Mouse (Mus musculus): ENCODE results near the gene Scyl1. TPM values are rescaled to one million over a fixed set of nuclear protein-coding genes. Genes with fewer than 3 reads are reported as not detected.
"Not testable (repeated sequence)": the region's sequence is repeated elsewhere in the genome, so short reads cannot be mapped to it uniquely, and the experiment has no call there.

Gene Scyl1
- 21.1 and 24.4 TPM in 2 replicates for polyA plus RNA-seq (2015; fragmentation: Nextera tagmentation; extraction: Ambion mirVana)

DNA sequence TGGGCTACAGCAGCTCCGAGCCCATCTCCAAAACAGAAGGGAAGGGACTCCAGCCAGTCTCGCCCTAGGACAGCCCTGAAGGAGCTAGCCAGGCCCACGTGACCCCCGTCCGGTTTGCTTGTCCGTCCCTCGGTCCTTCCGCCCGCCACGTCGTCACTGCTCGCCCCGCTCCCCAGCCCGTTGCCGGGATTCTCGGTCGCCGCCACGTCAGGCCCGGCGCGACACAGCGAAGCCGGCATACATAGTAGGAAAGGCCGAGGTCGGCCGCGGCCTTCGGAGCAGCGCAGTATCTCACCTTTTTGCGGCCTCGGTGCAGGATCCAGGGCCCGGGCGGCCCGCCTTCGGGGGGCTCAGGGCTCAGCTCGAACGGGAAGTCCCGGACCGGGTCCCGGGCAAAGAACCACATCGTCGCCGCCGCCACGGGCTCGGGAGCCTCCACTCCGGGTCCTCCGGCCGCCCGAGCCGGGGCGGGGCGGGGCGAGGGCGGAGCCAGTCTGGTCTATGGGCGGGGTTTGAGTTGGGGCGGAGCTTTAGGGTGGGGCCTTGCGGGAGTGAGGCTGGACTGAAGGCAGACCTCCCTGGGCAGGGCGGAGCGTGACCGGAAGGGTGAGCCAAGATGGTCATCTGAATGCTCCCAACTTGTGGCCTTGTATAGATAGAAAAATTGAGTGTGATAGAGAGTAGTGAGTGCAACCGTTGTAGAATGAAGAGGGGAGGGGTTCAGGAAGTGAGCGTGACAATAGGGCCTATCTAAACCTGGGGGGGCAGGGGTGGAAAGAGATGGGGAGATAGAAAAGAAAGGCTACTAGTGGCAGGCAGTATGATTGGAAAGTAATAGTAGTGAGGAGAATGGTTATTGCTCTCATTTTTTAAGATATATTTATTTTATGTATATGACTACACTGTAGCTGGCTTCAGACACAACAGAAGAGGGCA lies at the start of gene Scyl1:
TSS of gene Scyl1 (minus strand) at position 495 of the 936 bp plus-strand sequence.
- Histone ChIP-seq H3K36me3 (replicated peaks) (peaks cover 27% of the 10 kb centered on the region), H3K9ac (peak within 1 kb of the TSS; percentile 84), H3K27me3 (peaks cover 5% of the 10 kb centered on the region; the same call in 1 of the 2 replicates), H3K27ac (replicated peaks) (peak within 1 kb of the TSS; percentile 80), H3K4me3 (replicated peaks) (peak within 1 kb of the TSS; percentile 77), H3K4me1 (replicated peaks) (peaks cover 34% of the 10 kb centered on the region), H3K9me3 (replicated peaks) (no peaks in the 10 kb centered on the region), H3K4me2 (peak within 1 kb of the TSS; percentile 88)
- peak; percentile 93 for ATAC-seq (ENCODE audit: insufficient read depth)
- under 1% methylated on average over 64 of the region's 64 CpGs for WGBS (ENCODE audit: insufficient replicate concordance)

DNA sequence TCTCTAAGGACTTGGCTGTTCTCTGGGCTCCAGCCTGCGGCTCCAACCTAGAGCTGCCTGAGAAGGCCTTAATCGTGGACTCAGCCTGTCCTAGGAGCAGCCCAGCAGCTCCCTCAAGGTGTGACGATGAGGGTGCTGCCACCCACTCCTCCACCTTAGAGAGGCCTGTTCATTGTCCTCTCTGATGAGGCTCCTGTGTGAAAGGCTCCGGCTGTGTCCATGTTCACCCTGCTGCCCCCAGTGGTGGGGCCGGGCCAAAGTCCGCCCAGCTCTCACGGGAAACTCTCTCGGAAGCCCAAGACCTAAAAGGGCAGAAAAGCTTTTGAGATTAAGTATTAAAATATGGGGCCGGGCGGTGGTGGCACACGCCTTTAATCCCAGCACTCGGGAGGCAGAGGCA lies 48.3 kb upstream of the Scyl1 start:
- Histone ChIP-seq H3K4me1 (replicated peaks) (peaks cover 75% of the 10 kb centered on the region), H3K27me3 (no peaks in the 10 kb centered on the region), H3K4me2 (no peak overlapping the region), H3K4me3 (replicated peaks) (no peak overlapping the region), H3K36me3 (replicated peaks) (peaks cover 2% of the 10 kb centered on the region; the same call in 1 of the 2 replicates), H3K9ac (no peak overlapping the region), H3K9me3 (replicated peaks) (no peaks in the 10 kb centered on the region), H3K27ac (replicated peaks) (peak overlapping the region; percentile 62)
- no peak for ATAC-seq (ENCODE audit: insufficient read depth)
- 41% methylated on average over 12 of the region's 12 CpGs for WGBS (ENCODE audit: insufficient replicate concordance)

DNA sequence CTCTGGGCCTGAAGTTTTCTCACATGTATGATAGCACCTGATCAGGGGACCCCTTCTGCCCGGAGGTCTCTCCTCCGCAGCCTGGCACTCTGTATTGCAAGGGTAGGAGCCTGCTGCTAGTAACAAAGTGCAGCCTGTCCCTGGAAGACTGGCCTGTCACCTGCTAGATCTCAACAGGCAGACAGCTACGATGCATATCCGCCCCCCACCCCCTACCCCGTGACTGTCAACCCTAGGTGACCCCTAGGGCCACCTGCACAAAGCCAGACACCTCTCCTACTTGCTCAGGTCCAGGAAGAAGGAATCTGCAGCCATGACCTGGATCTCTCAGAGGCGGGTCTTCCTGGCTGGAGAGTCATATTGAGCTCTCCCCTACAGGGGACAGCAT lies 47.4 kb upstream of the Scyl1 start:
- ATAC-seq (ENCODE audit: insufficient read depth): no peak
- Histone ChIP-seq H3K9ac (peak overlapping the region; percentile 55; the same call in 1 of the 2 replicates), H3K36me3 (replicated peaks) (no peaks in the 10 kb centered on the region), H3K4me2 (peak overlapping the region; percentile 69), H3K27ac (replicated peaks) (peak overlapping the region; percentile 80), H3K9me3 (replicated peaks) (no peaks in the 10 kb centered on the region), H3K4me1 (replicated peaks) (peaks cover 65% of the 10 kb centered on the region), H3K27me3 (no peaks in the 10 kb centered on the region), H3K4me3 (replicated peaks) (no peak overlapping the region)
- WGBS (ENCODE audit: insufficient replicate concordance): 70% methylated on average over 6 of the region's 6 CpGs

DNA sequence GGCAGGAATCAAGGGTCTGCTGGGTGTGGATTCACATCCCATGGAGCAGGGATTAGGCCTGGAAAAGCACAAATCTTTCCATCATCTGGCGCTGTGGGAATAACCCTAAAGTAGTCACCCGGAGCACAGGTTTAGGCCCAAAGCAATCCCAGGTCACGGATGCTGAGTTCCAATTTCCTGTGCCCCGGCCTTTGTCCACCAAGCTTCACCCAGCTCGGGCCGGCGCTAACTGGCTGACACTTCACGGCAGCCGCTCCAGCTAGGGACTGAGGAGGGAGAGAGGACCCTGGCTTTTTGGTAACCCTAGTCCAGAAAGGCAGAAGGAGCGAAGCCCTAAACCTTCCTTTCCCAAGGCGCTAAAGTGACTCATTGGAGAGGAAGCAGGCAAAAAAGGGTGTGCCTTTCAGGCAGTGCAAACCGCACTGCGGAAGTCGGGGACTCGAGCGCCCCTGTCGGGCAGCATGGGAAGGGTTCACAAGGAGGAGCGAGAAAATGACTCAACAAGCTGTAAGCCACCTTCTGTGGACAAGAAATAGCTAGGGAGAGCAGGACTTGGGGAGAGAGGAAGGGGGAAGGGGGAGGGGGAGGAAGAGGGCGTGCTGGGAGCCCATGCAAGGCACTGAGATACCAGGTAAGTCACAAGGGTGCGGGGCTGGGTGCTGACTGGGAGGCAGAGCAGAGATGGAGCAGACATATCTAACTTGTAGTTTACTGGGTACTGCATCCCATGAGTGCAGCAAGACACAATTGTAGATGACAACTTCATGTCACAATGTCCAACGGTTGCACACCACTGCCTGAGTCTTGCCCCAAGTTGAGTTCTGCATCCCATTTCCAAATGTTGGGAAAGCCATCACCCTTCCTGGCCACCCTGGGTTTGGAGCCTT lies 46.7 kb upstream of the Scyl1 start:
- H3K9me3 ChIP-seq (replicated peaks): no peaks in the 10 kb centered on the region
- peak overlapping the region; percentile 69 for H3K4me2 ChIP-seq
- 9% methylated on average over 21 of the region's 21 CpGs for WGBS (ENCODE audit: insufficient replicate concordance)
- H3K36me3 ChIP-seq (replicated peaks): no peaks in the 10 kb centered on the region
- ATAC-seq (ENCODE audit: insufficient read depth): peak; percentile 69
- H3K9ac ChIP-seq: peak overlapping the region; percentile 55
- peak overlapping the region; percentile 80 for H3K27ac ChIP-seq (replicated peaks)
- no peaks in the 10 kb centered on the region for H3K27me3 ChIP-seq
- H3K4me1 ChIP-seq (replicated peaks): peaks cover 59% of the 10 kb centered on the region
- peak overlapping the region; percentile 42 for H3K4me3 ChIP-seq (replicated peaks)

DNA sequence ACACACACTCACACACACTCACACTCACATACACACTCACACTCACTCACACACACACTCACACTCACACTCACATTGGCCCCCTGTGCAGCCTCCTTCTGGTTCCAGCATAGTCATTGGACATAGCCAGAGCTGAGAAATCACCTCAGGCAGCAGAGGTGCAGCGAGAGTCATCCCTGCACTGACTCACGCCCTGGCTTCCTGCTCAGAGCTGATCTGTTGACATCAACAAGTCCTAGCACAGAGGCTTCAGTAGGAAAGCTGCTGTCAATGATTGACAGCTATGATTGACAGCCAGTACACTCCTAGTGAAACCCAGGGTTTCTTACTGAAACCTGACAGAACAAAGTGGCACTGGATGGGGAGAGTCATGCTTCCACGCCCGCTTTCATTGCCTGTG lies 44.7 kb upstream of the Scyl1 start:
- peaks cover 63% of the 10 kb centered on the region for H3K4me1 ChIP-seq (replicated peaks)
- no peaks in the 10 kb centered on the region for H3K36me3 ChIP-seq (replicated peaks)
- peak; percentile 43 for ATAC-seq (ENCODE audit: insufficient read depth)
- H3K27ac ChIP-seq (replicated peaks): peak overlapping the region; percentile 63
- H3K4me3 ChIP-seq (replicated peaks): no peak overlapping the region
- WGBS (ENCODE audit: insufficient replicate concordance): 43% methylated on average over 4 of the region's 4 CpGs
- no peaks in the 10 kb centered on the region; the same call in 1 of the 2 replicates for H3K27me3 ChIP-seq
- H3K9ac ChIP-seq: no peak overlapping the region
- H3K9me3 ChIP-seq (replicated peaks): no peaks in the 10 kb centered on the region
- H3K4me2 ChIP-seq: no peak overlapping the region

DNA sequence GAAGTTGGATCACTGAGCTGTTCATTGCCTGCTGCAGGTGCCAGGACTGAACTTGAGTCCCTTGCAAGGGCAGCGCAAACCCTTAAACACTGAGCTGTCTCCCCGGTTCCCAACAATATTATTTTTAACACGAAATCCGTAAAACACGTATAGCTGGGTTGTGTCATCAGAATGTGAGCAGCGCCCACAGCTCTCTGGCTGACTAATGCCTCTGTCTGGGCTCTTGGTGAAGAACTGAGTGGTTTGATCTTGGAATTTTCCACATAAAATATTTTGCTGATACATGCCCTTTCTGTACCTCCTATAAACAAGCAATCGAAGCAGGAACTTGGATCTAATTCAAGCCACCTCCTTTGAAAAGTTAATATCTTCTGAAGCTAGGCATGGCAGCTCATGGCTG lies 43.8 kb upstream of the Scyl1 start:
- peaks cover 66% of the 10 kb centered on the region for H3K4me1 ChIP-seq (replicated peaks)
- WGBS (ENCODE audit: insufficient replicate concordance): 83% methylated on average over 7 of the region's 7 CpGs
- H3K27me3 ChIP-seq: no peaks in the 10 kb centered on the region; the same call in 1 of the 2 replicates
- no peak for ATAC-seq (ENCODE audit: insufficient read depth)
- no peak overlapping the region for H3K27ac ChIP-seq (replicated peaks)
- H3K9me3 ChIP-seq (replicated peaks): no peaks in the 10 kb centered on the region
- H3K4me2 ChIP-seq: no peak overlapping the region
- no peak overlapping the region for H3K9ac ChIP-seq
- H3K4me3 ChIP-seq (replicated peaks): no peak overlapping the region
- H3K36me3 ChIP-seq (replicated peaks): no peaks in the 10 kb centered on the region

DNA sequence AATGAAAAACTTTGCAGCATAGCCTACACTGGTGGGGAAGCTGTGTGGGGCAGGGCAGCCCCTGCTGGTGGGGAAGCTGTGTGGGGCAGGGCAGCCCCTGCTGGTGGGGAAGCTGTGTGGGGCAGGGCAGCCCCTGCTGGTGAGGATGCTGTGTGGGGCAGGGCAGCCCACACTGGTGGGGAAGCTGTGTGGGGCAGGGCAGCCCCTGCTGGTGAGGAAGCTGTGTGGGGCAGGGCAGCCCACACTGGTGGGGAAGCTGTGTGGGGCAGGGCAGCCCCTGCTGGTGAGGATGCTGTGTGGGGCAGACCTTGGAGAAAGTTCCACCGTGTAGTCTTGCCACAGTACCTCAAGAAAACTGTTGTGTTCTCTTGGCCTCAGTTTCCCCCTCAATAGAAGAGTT lies 42.8 kb upstream of the Scyl1 start:
- not testable (repeated sequence) for H3K9me3 ChIP-seq (replicated peaks); H3K27me3 ChIP-seq; H3K27ac ChIP-seq (replicated peaks); H3K9ac ChIP-seq; H3K4me3 ChIP-seq (replicated peaks); H3K4me2 ChIP-seq; ATAC-seq (ENCODE audit: insufficient read depth); H3K36me3 ChIP-seq (replicated peaks)
- peaks cover 62% of the 10 kb centered on the region for H3K4me1 ChIP-seq (replicated peaks)
- 22% methylated on average over 1 of the region's 1 CpGs for WGBS (ENCODE audit: insufficient replicate concordance)

DNA sequence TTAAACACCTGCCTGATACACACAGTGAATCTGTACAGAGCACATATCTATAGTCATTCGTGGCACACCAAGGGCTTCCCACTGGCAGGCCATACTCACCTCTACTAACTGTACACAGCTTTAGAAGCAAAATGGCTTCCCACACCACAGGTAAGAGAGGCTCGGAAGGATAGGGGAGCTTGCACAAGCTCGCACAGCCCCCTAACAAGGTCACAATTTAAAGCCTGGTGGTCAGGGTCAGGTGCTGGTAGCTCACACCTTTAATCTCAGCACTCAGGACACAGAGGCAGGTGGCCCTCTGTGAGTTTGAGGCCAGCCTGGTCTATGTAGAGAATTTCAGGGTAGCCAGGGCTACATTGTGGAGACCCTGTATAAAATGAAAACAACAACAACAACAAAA lies 42.3 kb upstream of the Scyl1 start:
- H3K27ac ChIP-seq (replicated peaks): no peak overlapping the region
- WGBS (ENCODE audit: insufficient replicate concordance): 66% methylated on average over 3 of the region's 3 CpGs
- H3K4me1 ChIP-seq (replicated peaks): peaks cover 62% of the 10 kb centered on the region
- no peak for ATAC-seq (ENCODE audit: insufficient read depth)
- H3K27me3 ChIP-seq: no peaks in the 10 kb centered on the region; the same call in 1 of the 2 replicates
- no peak overlapping the region for H3K4me2 ChIP-seq
- no peaks in the 10 kb centered on the region for H3K36me3 ChIP-seq (replicated peaks)
- H3K9ac ChIP-seq: no peak overlapping the region
- H3K9me3 ChIP-seq (replicated peaks): no peaks in the 10 kb centered on the region
- no peak overlapping the region for H3K4me3 ChIP-seq (replicated peaks)

DNA sequence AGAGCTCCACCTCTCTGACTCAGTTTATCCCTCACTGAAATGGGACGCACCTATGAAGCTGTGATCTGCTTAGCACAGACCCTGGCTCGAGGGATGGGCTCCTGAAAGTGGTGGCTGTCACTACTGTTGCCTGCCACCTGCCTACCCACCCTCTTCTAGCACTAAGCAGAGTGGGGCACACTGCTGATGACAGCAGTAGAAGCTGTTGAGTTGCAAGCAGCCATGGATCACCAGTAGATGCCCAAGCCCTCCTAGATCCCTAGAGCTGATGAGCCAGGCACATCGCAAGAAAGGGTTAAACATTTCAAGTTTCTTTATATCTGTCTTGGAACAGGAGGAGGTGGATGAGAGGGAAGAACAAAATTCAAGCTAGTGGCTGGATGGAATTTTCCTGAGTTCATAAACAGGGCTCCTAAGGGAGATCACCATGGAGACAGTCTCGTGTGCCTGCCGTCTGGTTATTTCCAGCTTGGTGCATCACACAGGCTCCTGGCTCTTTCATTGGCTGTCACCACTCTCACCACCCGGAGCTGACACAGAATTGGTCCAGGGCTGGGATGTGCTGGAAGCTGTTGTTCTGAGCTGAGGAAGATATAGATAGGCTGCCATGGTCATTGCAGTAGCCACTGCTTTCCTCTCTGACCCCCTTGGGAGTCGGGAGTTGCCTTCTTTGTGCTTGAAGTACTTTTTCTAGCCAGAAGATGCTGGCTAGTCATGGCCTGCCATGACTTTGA lies 40.7 kb upstream of the Scyl1 start:
- Histone ChIP-seq H3K9ac (no peak overlapping the region), H3K4me2 (no peak overlapping the region), H3K27ac (replicated peaks) (no peak overlapping the region), H3K9me3 (replicated peaks) (no peaks in the 10 kb centered on the region), H3K36me3 (replicated peaks) (no peaks in the 10 kb centered on the region), H3K27me3 (no peaks in the 10 kb centered on the region; the same call in 1 of the 2 replicates), H3K4me3 (replicated peaks) (no peak overlapping the region), H3K4me1 (replicated peaks) (peaks cover 61% of the 10 kb centered on the region)
- WGBS (ENCODE audit: insufficient replicate concordance): 58% methylated on average over 7 of the region's 7 CpGs
- no peak for ATAC-seq (ENCODE audit: insufficient read depth)

DNA sequence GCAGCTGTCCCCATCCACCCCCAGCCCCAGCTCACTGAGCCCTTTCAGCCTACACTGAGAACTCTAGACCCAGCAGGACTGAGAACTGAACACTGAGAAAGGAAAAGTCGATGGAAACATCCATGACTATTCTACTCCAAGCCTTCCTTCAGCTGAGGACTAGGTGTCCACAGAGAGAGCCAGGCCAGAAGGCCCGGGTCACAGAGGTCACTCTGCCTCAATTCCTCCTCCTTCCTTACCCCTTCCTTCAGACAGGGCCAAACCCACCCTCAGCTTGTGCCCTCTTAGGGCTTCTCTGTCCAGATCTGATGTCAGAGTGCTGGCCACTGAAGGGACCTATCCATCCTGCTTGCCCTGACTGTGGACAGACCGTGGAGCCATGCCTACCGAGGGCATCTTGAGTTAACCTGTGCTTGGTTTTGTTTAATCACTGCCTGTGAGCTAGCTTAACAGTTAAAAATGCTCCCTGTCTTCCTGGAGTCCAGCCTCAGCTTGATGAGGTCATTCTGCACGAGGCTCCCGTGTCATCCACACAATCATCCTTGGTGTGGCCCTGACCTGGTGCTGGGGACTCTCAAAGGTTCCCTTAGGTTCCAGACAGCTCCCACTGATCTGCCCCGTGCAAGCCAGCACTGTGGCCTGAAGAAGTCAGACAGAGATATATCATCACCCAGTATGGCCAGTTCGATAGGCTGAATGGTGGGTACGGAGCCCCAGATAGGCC lies 39.8 kb upstream of the Scyl1 start:
- no peak for ATAC-seq (ENCODE audit: insufficient read depth)
- Histone ChIP-seq H3K9me3 (replicated peaks) (no peaks in the 10 kb centered on the region), H3K27ac (replicated peaks) (0 out of 2 replicates have a peak overlapping the region, but pooled peaks have one; percentile 6), H3K4me1 (replicated peaks) (peaks cover 64% of the 10 kb centered on the region), H3K36me3 (replicated peaks) (no peaks in the 10 kb centered on the region), H3K4me3 (replicated peaks) (no peak overlapping the region), H3K27me3 (no peaks in the 10 kb centered on the region; the same call in 1 of the 2 replicates), H3K9ac (no peak overlapping the region), H3K4me2 (no peak overlapping the region)
- WGBS (ENCODE audit: insufficient replicate concordance): 60% methylated on average over 9 of the region's 9 CpGs

Measured in liver, embryonic 15.5 days (tissue).